Mouse (Mus musculus) hindbrain, embryonic 16.5 days (tissue): ENCODE data around the gene Dedd2. TPM values are rescaled to one million over a fixed set of nuclear protein-coding genes. Genes with fewer than 3 reads are reported as not detected.

Source experiments
- ATAC-seq: fragments of 200-750 bp; cut with Nextera tagmentation; 2 replicates; pipeline ENCODE4 v1.8.0; 2017; ENCODE audit warnings: moderate TSS enrichment, moderate library complexity
- H3K27ac ChIP-seq: fragments of 300-500 bp; sonication (generic); 2 replicates; pipeline ENCODE4 v1.5.1; 2014; ENCODE audit warnings: low read depth, mild to moderate bottlenecking, control low read depth, low read length, moderate library complexity
- H3K27me3 ChIP-seq: fragments of 300-500 bp; sonication (generic); replicated peaks from 2 replicates; pipeline ENCODE4 v1.6.1; 2014; ENCODE audit warnings: low read length; ENCODE audit not compliant: control insufficient read depth, insufficient read depth
- H3K36me3 ChIP-seq: fragments of 300-500 bp; sonication (generic); 2 replicates; pipeline ENCODE4 v1.6.1; 2014; ENCODE audit warnings: mild to moderate bottlenecking, low read length, moderate library complexity, mixed read lengths; ENCODE audit not compliant: control insufficient read depth, insufficient read depth
- H3K4me1 ChIP-seq: fragments of 300-500 bp; sonication (generic); 2 replicates; pipeline ENCODE4 v1.6.1; 2014; ENCODE audit warnings: low read depth, low read length; ENCODE audit not compliant: control insufficient read depth, insufficient read depth
- H3K4me2 ChIP-seq: fragments of 300-500 bp; sonication (generic); 2 replicates; pipeline ENCODE4 v1.6.1; 2014; ENCODE audit warnings: mild to moderate bottlenecking, low read length, control low read depth, moderate library complexity
- H3K4me3 ChIP-seq: fragments of 300-500 bp; sonication (generic); 2 replicates; pipeline ENCODE4 v1.5.1; 2014; ENCODE audit warnings: mild to moderate bottlenecking, low read length, control low read depth, moderate library complexity
- H3K9ac ChIP-seq: fragments of 300-500 bp; sonication (generic); 2 replicates; pipeline ENCODE4 v1.6.1; 2014; ENCODE audit warnings: low read depth, mild to moderate bottlenecking, control low read depth, low read length, moderate library complexity
- H3K9me3 ChIP-seq: fragments of 300-500 bp; sonication (generic); 2 replicates; pipeline ENCODE4 v1.6.1; 2014; ENCODE audit warnings: mild to moderate bottlenecking, low read length, moderate library complexity; ENCODE audit not compliant: control insufficient read depth
- WGBS: fragments of 180-500 bp; shearing (Covaris S2); extraction: QIAGEN DNeasy Blood & Tissue Kit; methylation state at CpG from one replicate; pipeline ENCODE4 v1.1.7; 2014; 5-methylcytosine and 5-hydroxymethylcytosine counted together
- polyA plus RNA-seq: library from polyadenylated mRNA; unstranded; fragments of >200 nt; fragmentation: Nextera tagmentation; extraction: Ambion mirVana; gene quantifications from 2 replicates; pipeline ENCODE4 v1.2.1, GENCODE M21; 2015

Dedd2 gene
- polyA plus RNA-seq, 1 experiment from 2014 or later = 14.8 TPM

- H3K4me1 ChIP-seq = peaks cover 28% of the 10 kb centered on the region
- under 1% methylated on average over 23 of the region's 23 CpGs for WGBS
- H3K9ac ChIP-seq = peak overlapping the region; percentile 55
- peaks cover 10% of the 10 kb centered on the region for H3K36me3 ChIP-seq
- ATAC-seq = peak; percentile 94
- H3K27ac ChIP-seq = peak overlapping the region; percentile 91
- H3K9me3 ChIP-seq = no peaks in the 10 kb centered on the region
- peak overlapping the region; percentile 83 for H3K4me3 ChIP-seq
- no peaks in the 10 kb centered on the region for H3K27me3 ChIP-seq
- H3K4me2 ChIP-seq = peak overlapping the region; percentile 78
Observed at GRCm38 (mm10) chr7:25238015-25238706, 17.7 kb upstream of the Dedd2 start.

GRCm38 (mm10) chr7:25237249-25238014 lies 17.0 kb upstream of the Dedd2 start, which contains the start of gene Gsk3a:
TSS of gene Gsk3a (minus strand) at chr7:25237851.
- no peaks in the 10 kb centered on the region for H3K27me3 ChIP-seq

DNA sequence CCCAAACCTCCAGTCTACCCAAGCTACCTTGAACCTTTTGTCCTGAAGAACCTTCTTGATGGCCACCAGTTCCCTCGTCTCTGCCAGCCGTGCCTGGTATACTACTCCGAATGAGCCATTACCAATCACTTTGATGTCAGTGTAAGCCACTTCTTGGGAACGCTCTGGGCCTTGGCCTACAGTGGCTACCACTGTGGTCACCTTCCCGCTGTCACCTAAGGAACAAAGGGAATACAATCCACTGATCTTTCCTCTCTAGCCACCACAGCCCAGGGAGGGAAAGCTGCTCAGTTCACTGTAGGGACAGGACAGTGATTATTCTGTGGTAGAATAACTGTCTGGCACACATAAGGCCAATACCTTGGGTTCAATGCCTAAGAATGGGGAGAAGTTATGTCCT lies 15.1 kb upstream of the Dedd2 start:
- H3K4me2 ChIP-seq = no peak overlapping the region
- no peak overlapping the region for H3K27ac ChIP-seq
- H3K4me3 ChIP-seq = no peak overlapping the region
- H3K36me3 ChIP-seq = peaks cover 32% of the 10 kb centered on the region
- 90% methylated on average over 5 of the region's 5 CpGs for WGBS
- no peak overlapping the region; the same call in 1 of the 2 replicates for H3K9ac ChIP-seq
- peaks cover 28% of the 10 kb centered on the region for H3K4me1 ChIP-seq
- ATAC-seq = no peak
- no peaks in the 10 kb centered on the region for H3K27me3 ChIP-seq
- H3K9me3 ChIP-seq = no peaks in the 10 kb centered on the region

More at GRCm38 (mm10) chr7:25237249-25238014, 17.0 kb upstream of the Dedd2 start, which contains the start of gene Gsk3a:
- Histone ChIP-seq H3K4me1 (peaks cover 28% of the 10 kb centered on the region), H3K4me2 (peak within 1 kb of the TSS; percentile 78), H3K27ac (peak within 1 kb of the TSS; percentile 91), H3K4me3 (peak within 1 kb of the TSS; percentile 83), H3K9me3 (no peaks in the 10 kb centered on the region), H3K36me3 (peaks cover 16% of the 10 kb centered on the region), H3K9ac (peak within 1 kb of the TSS; percentile 98)
- under 1% methylated on average over 50 of the region's 76 CpGs for WGBS
- ATAC-seq = peak; percentile 89

DNA sequence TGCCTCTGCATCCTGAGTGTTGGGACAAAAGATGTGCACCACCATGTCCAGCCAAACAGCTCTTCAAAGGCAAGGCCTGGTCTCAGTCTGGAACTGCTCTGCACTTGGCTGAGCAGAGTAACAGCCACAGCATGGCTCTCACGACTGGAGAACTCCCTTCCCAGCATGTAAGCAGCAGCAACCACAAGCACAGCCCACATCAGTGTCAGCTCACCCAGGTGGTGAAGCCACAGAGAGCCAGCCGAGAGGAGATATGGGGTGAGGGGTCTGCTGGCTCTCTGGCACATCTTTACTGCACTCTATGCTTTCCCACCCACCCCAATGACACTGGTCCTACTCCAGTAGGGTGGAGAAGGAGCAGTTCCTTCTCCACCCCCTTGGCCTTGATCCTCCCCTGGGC lies 12.6 kb upstream of the Dedd2 start:
- H3K9ac ChIP-seq = no peak overlapping the region
- no peaks in the 10 kb centered on the region for H3K9me3 ChIP-seq
- H3K36me3 ChIP-seq = peaks cover 46% of the 10 kb centered on the region
- ATAC-seq = no peak
- H3K27ac ChIP-seq = no peak overlapping the region
- H3K4me1 ChIP-seq = peaks cover 19% of the 10 kb centered on the region
- H3K4me3 ChIP-seq = no peak overlapping the region
- 72% methylated on average over 2 of the region's 2 CpGs for WGBS
- H3K4me2 ChIP-seq = no peak overlapping the region
- no peaks in the 10 kb centered on the region for H3K27me3 ChIP-seq

GRCm38 (mm10) chr7:25232101-25232648 lies 11.8 kb upstream of the Dedd2 start:
- no peak overlapping the region for H3K9ac ChIP-seq
- H3K9me3 ChIP-seq = no peaks in the 10 kb centered on the region
- H3K36me3 ChIP-seq = peaks cover 46% of the 10 kb centered on the region
- H3K4me1 ChIP-seq = peaks cover 19% of the 10 kb centered on the region
- H3K27ac ChIP-seq = no peak overlapping the region
- H3K27me3 ChIP-seq = no peaks in the 10 kb centered on the region
- 60% methylated on average over 5 of the region's 5 CpGs for WGBS
- H3K4me2 ChIP-seq = no peak overlapping the region
- ATAC-seq = no peak
- H3K4me3 ChIP-seq = no peak overlapping the region

DNA sequence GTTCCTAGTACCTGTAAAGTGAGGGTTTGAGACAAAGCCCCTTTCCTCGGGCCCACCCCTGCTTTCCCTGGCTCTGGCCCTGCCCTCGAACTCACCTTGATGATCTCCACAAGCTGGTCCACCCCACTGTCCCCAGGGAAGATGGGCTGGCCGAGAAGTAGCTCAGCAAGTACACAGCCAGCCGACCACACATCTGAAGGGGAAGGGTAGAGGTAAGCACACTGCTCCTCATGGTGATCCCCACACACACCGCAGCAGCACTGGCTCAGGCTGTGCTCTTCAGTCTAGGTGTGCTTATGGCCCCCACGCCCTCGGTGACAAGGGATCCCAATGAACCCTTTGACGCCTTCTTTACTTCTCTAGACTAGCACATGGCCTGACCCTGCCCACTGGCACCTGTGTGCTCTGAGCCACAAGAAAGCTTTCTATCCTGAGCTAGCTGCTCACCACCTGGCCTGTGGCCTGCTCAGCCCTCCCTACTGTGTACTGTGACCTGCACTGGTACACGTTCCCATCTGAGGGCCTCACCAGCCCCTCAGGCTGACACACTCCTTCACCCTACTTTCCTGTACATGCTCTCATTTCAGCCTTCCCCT lies 10.4 kb upstream of the Dedd2 start:
- no peak overlapping the region for H3K4me3 ChIP-seq
- no peaks in the 10 kb centered on the region for H3K9me3 ChIP-seq
- H3K27me3 ChIP-seq = no peaks in the 10 kb centered on the region
- H3K27ac ChIP-seq = no peak overlapping the region
- WGBS = 88% methylated on average over 9 of the region's 9 CpGs
- no peak overlapping the region for H3K4me2 ChIP-seq
- ATAC-seq = no peak
- H3K4me1 ChIP-seq = peaks cover 7% of the 10 kb centered on the region
- H3K9ac ChIP-seq = no peak overlapping the region
- peaks cover 54% of the 10 kb centered on the region for H3K36me3 ChIP-seq

- Histone ChIP-seq H3K27me3 (no peaks in the 10 kb centered on the region), H3K4me2 (no peak overlapping the region), H3K9me3 (no peaks in the 10 kb centered on the region), H3K9ac (no peak overlapping the region), H3K36me3 (peaks cover 59% of the 10 kb centered on the region), H3K4me3 (no peak overlapping the region), H3K27ac (no peak overlapping the region), H3K4me1 (no peaks in the 10 kb centered on the region)
- WGBS = 100% methylated on average over 1 of the region's 1 CpGs
- no peak for ATAC-seq
Observed at GRCm38 (mm10) chr7:25227523-25228300, 7.3 kb upstream of the Dedd2 start.

- Histone ChIP-seq H3K27ac (no peak overlapping the region), H3K9ac (peak overlapping the region; percentile 85; the same call in 1 of the 2 replicates)
- WGBS = 86% methylated on average over 10 of the region's 10 CpGs
Observed at GRCm38 (mm10) chr7:25222275-25222967, 2.0 kb upstream of the Dedd2 start.

More at GRCm38 (mm10) chr7:25222275-25222967, 2.0 kb upstream of the Dedd2 start:
- Histone ChIP-seq H3K36me3 (peaks cover 26% of the 10 kb centered on the region), H3K4me3 (peak overlapping the region; percentile 78), H3K4me1 (peaks cover 27% of the 10 kb centered on the region), H3K27me3 (no peaks in the 10 kb centered on the region), H3K4me2 (peak overlapping the region; percentile 92), H3K9me3 (no peaks in the 10 kb centered on the region)
- ATAC-seq = no peak
